ENCODE assay signal across 14 mouse cellular contexts in the genomic region with DNA sequence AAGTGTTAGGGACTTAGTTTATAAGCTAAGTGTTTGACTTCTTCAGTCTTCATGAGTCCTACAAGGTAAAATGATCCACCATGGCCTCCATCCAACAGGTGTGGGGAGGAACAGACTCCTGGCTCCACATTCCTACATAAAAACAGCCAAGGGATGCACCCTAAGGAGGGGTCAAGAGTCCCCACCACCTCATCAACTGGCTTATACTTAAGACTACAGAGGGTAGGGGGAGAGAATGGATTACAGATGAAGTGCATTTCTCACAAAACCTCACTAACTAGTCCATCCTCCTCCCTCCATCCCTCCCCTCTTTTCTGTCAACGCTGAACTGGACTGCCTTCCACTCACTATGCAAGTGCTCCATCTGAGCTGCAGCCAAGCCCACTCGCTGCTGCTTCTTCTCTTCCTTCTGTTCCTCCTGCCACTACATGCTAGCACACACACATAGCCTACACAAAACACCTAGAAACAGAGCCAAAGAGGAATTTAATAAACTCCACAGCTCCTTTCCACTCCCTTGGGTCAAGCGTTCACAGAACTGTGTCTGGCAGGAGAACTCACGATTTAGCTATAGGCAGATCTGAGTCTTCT.
DNase-seq lines count a peak whose midpoint lies in the region; ATAC-seq and TF ChIP-seq lines count a peak whose summit lies in the region.
"Had no signal": no experiment of that assay in that cellular context is flagged by ENCODE, and none has a peak within 500 bp of the region (broad histone marks: within the 10 kb centered on the region; RNA-seq: fewer than 3 reads in every experiment).

No protein-coding gene starts in this region.

- no peak for ATAC-seq in hindbrain, embryonic 12.5 days (ENCODE audit: low FRiP score)
- peak; percentile 77; the same call in 1 of the 2 replicates for ATAC-seq in limb, embryonic 13.5 days (ENCODE audit: low FRiP score, low read depth)
- peak; percentile 65 for ATAC-seq in limb, embryonic 14.5 days (ENCODE audit: low FRiP score, low read depth)
- ATAC-seq: forebrain, embryonic 13.5 days; forebrain, embryonic 15.5 days had no signal

- no peak overlapping the region for H3K9ac ChIP-seq in hindbrain, embryonic 12.5 days
- no peak overlapping the region for H3K9ac ChIP-seq in limb, embryonic 13.5 days
- H3K9ac ChIP-seq in limb, embryonic 14.5 days (ENCODE audit: low read depth, low read length, severe bottlenecking), result no peak overlapping the region
- H3K9ac ChIP-seq: embryonic facial prominence, embryonic 12.5 days; forebrain, embryonic 13.5 days; forebrain, embryonic 15.5 days had no signal

- no peak for DNase-seq in hindbrain, embryonic 10.5 days (ENCODE audit: low spot score)
- DNase-seq in limb, embryonic 10.5 days (ENCODE audit: low spot score), result no peak
- DNase-seq in brain, adult 2 months (ENCODE audit: low read depth, low spot score), result peak; percentile 60
- DNase-seq in limb, embryonic 14.5 days (ENCODE audit: low spot score), result peak; percentile 39
- no peak for DNase-seq in urinary bladder, postnatal 36 days (ENCODE audit: low spot score in 2 of 2)
- DNase-seq: adrenal gland, adult 2 months; adrenal gland, postnatal 10 days; adrenal gland, postnatal 25 days had no signal

- no peak for TF ChIP-seq POLR2A in limb, embryonic 14.5 days (IDR thresholded peaks at IDR 0.05; ENCODE audit: borderline replicate concordance, extremely low read depth, insufficient read depth, insufficient read length)

- no peak overlapping the region for H3K4me2 ChIP-seq in hindbrain, embryonic 12.5 days (replicated peaks)
- no peak overlapping the region for H3K4me2 ChIP-seq in limb, embryonic 13.5 days (replicated peaks)
- H3K4me2 ChIP-seq in limb, embryonic 14.5 days (replicated peaks; ENCODE audit: low read depth, low read length, severe bottlenecking), result no peak overlapping the region
- H3K4me2 ChIP-seq: embryonic facial prominence, embryonic 12.5 days; forebrain, embryonic 13.5 days; forebrain, embryonic 15.5 days had no signal

- 84% methylated on average over 4 of the region's 4 CpGs for WGBS in hindbrain, embryonic 10.5 days
- whole genome bisulfite sequencing in hindbrain, embryonic 12.5 days, result 90% methylated on average over 4 of the region's 4 CpGs
- 63% methylated on average over 4 of the region's 4 CpGs for WGBS in limb, embryonic 13.5 days
- WGBS in limb, embryonic 10.5 days, result 89% methylated on average over 4 of the region's 4 CpGs
- WGBS in limb, embryonic 14.5 days, result 56% methylated on average over 4 of the region's 4 CpGs

- H3K9me3 ChIP-seq in hindbrain, embryonic 10.5 days, result no peaks in the 10 kb centered on the region
- H3K9me3 ChIP-seq in hindbrain, embryonic 12.5 days (replicated peaks), result no peaks in the 10 kb centered on the region
- no peaks in the 10 kb centered on the region for H3K9me3 ChIP-seq in limb, embryonic 13.5 days
- no peaks in the 10 kb centered on the region for H3K9me3 ChIP-seq in limb, embryonic 10.5 days (replicated peaks)
- H3K9me3 ChIP-seq in limb, embryonic 14.5 days (ENCODE audit: control insufficient read depth, low read length), result no peaks in the 10 kb centered on the region
- H3K9me3 ChIP-seq: embryonic facial prominence, embryonic 10.5 days; embryonic facial prominence, embryonic 12.5 days; forebrain, embryonic 13.5 days; forebrain, embryonic 15.5 days had no signal

- H3K36me3 ChIP-seq in hindbrain, embryonic 10.5 days, result no peaks in the 10 kb centered on the region
- no peaks in the 10 kb centered on the region for H3K36me3 ChIP-seq in hindbrain, embryonic 12.5 days
- no peaks in the 10 kb centered on the region for H3K36me3 ChIP-seq in limb, embryonic 13.5 days
- H3K36me3 ChIP-seq in limb, embryonic 10.5 days, result no peaks in the 10 kb centered on the region
- H3K36me3 ChIP-seq in limb, embryonic 14.5 days (ENCODE audit: control insufficient read depth, insufficient read depth, low read length), result no peaks in the 10 kb centered on the region
- H3K36me3 ChIP-seq: embryonic facial prominence, embryonic 10.5 days; embryonic facial prominence, embryonic 12.5 days; forebrain, embryonic 15.5 days had no signal

- H3K27ac ChIP-seq in hindbrain, embryonic 10.5 days, result 0 out of 2 replicates have a peak overlapping the region, but pooled peaks have one; percentile 50
- H3K27ac ChIP-seq in hindbrain, embryonic 12.5 days, result no peak overlapping the region
- H3K27ac ChIP-seq in limb, embryonic 13.5 days, result no peak overlapping the region
- H3K27ac ChIP-seq in limb, embryonic 10.5 days, result no peak overlapping the region
- no peak overlapping the region for H3K27ac ChIP-seq in limb, embryonic 14.5 days (replicated peaks; ENCODE audit: low read depth, low read length)
- H3K27ac ChIP-seq: embryonic facial prominence, embryonic 10.5 days; embryonic facial prominence, embryonic 12.5 days; forebrain, embryonic 13.5 days; forebrain, embryonic 15.5 days had no signal

- no peak overlapping the region for H3K4me3 ChIP-seq in hindbrain, embryonic 10.5 days
- H3K4me3 ChIP-seq in hindbrain, embryonic 12.5 days, result no peak overlapping the region
- H3K4me3 ChIP-seq in limb, embryonic 13.5 days, result no peak overlapping the region
- no peak overlapping the region for H3K4me3 ChIP-seq in limb, embryonic 10.5 days
- no peak overlapping the region for H3K4me3 ChIP-seq in limb, embryonic 14.5 days (replicated peaks; ENCODE audit: low read length)
- H3K4me3 ChIP-seq: embryonic facial prominence, embryonic 10.5 days; embryonic facial prominence, embryonic 12.5 days; forebrain, embryonic 13.5 days; forebrain, embryonic 15.5 days had no signal

- peaks cover 37% of the 10 kb centered on the region for H3K4me1 ChIP-seq in hindbrain, embryonic 10.5 days (replicated peaks)
- peaks cover 33% of the 10 kb centered on the region for H3K4me1 ChIP-seq in hindbrain, embryonic 12.5 days
- H3K4me1 ChIP-seq in limb, embryonic 13.5 days, result peaks cover 31% of the 10 kb centered on the region
- peaks cover 43% of the 10 kb centered on the region for H3K4me1 ChIP-seq in limb, embryonic 10.5 days
- H3K4me1 ChIP-seq in limb, embryonic 14.5 days (ENCODE audit: control insufficient read depth, insufficient read depth, low read length), result peaks cover 19% of the 10 kb centered on the region

- H3K27me3 ChIP-seq in hindbrain, embryonic 10.5 days (ENCODE audit: insufficient read depth, poor library complexity, severe bottlenecking), result no peaks in the 10 kb centered on the region
- no peaks in the 10 kb centered on the region for H3K27me3 ChIP-seq in hindbrain, embryonic 12.5 days
- H3K27me3 ChIP-seq in limb, embryonic 13.5 days, result no peaks in the 10 kb centered on the region
- no peaks in the 10 kb centered on the region for H3K27me3 ChIP-seq in limb, embryonic 10.5 days (ENCODE audit: low read depth, poor library complexity, severe bottlenecking)
- no peaks in the 10 kb centered on the region for H3K27me3 ChIP-seq in limb, embryonic 14.5 days (ENCODE audit: control insufficient read depth, insufficient read depth, low read length)
- H3K27me3 ChIP-seq: embryonic facial prominence, embryonic 12.5 days; forebrain, embryonic 15.5 days had no signal

Comparison
In these comparisons a context has a peak if more than half of its experiments do, and no peak if none do; other contexts are left out.
1. DNase-seq: peak in brain, adult 2 months (single experiment) and limb, embryonic 14.5 days (single experiment); none in hindbrain, embryonic 10.5 days (single experiment), limb, embryonic 10.5 days (single experiment) and urinary bladder, postnatal 36 days (0 of 2).